Mouse (Mus musculus) MEL (cell line): ENCODE measurements around the gene Teddm1a.

Experiments
- GATA1 ChIP-seq: IDR thresholded peaks from 2 replicates; pipeline ENCODE4 v1.6.1; 2011; ENCODE audit warnings: low read depth, low read length, improper control_type of control experiment
- MAX ChIP-seq: IDR thresholded peaks from 2 replicates; pipeline ENCODE4 v1.6.1; 2011; ENCODE audit warnings: low read length, improper control_type of control experiment
- MAZ ChIP-seq: IDR thresholded peaks from 2 replicates; pipeline ENCODE4 v1.6.1; 2012; ENCODE audit warnings: low read depth, mild to moderate bottlenecking, inconsistent platforms, low read length, improper control_type of control experiment
- POLR2A ChIP-seq, 2 experiments: IDR thresholded peaks; 2 replicates each; pipeline ENCODE4 v1.6.1; 2011 to 2012; ENCODE audit warnings: low read length in 2 of 2, mild to moderate bottlenecking in 2 of 2, control low read depth in 1 of 2, improper control_type of control experiment in 1 of 2, low read depth in 1 of 2, moderate library complexity in 1 of 2; ENCODE audit not compliant: control insufficient read depth in 1 of 2, insufficient read depth in 1 of 2, poor library complexity in 1 of 2
- RCOR1 ChIP-seq: IDR thresholded peaks from 2 replicates; pipeline ENCODE4 v1.6.1; 2012; ENCODE audit warnings: low read depth, mild to moderate bottlenecking, inconsistent platforms, low read length, improper control_type of control experiment
- TBP ChIP-seq: IDR thresholded peaks from 2 replicates; pipeline ENCODE4 v1.8.0; 2011; ENCODE audit warnings: low read depth, low read length, improper control_type of control experiment
- USF1 ChIP-seq: IDR thresholded peaks from 2 replicates; pipeline ENCODE4 v1.6.1; 2014; ENCODE audit warnings: low read depth, mild to moderate bottlenecking, inconsistent platforms, low read length, improper control_type of control experiment, moderate library complexity
- ZC3H11A ChIP-seq: IDR thresholded peaks from 2 replicates; pipeline ENCODE4 v1.6.1; 2012; ENCODE audit warnings: low read depth, mild to moderate bottlenecking, inconsistent platforms, low read length, improper control_type of control experiment

- TF ChIP-seq MAZ (no peak), MAX (no peak), POLR2A (IDR thresholded peaks at IDR 0.05; ENCODE audit: control insufficient read depth in 1 of 2, insufficient read depth in 1 of 2, low read depth in 1 of 2, low read length in 2 of 2, poor library complexity in 1 of 2) (no peak), RCOR1 (no peak), GATA1 (no peak), USF1 (no peak), TBP (no peak), ZC3H11A (no peak)
Measured at GRCm38 (mm10) chr1:153897196-153897595, 5.7 kb downstream of the Teddm1a start.
